Mouse (Mus musculus) heart, postnatal 0 days (tissue): ENCODE results near the gene Esrrg. TPM values are rescaled to one million over a fixed set of nuclear protein-coding genes. Genes with fewer than 3 reads are reported as not detected.

Experiments used
- ATAC-seq: fragments of 200-750 bp; cut with Nextera tagmentation; 2 replicates; pipeline ENCODE4 v1.8.0; 2017; ENCODE audit warnings: low read depth, moderate number of reproducible peaks, moderate library complexity; ENCODE audit not compliant: insufficient read depth
- DNase-seq: peaks from one replicate; pipeline ENCODE4 v3.0.0-alpha.2; 2016; ENCODE audit warnings: low spot score
- H3K27ac ChIP-seq: fragments of 300-500 bp; sonication (generic); 2 replicates; pipeline ENCODE4 v1.5.1; 2014; ENCODE audit warnings: low read depth, mild to moderate bottlenecking
- H3K27me3 ChIP-seq: fragments of 300-500 bp; sonication (generic); 2 replicates; pipeline ENCODE4 v1.6.1; 2014; ENCODE audit warnings: low read length, mixed read lengths; ENCODE audit not compliant: control insufficient read depth, insufficient read depth
- H3K36me3 ChIP-seq: fragments of 300-500 bp; sonication (generic); replicated peaks from 2 replicates; pipeline ENCODE4 v1.6.1; 2014; ENCODE audit warnings: low read length, mixed read lengths; ENCODE audit not compliant: control insufficient read depth, insufficient read depth
- H3K4me1 ChIP-seq: fragments of 300-500 bp; sonication (generic); 2 replicates; pipeline ENCODE4 v1.6.1; 2014; ENCODE audit warnings: antibody characterized with exemption; ENCODE audit not compliant: control insufficient read depth, insufficient read depth
- H3K4me2 ChIP-seq: fragments of 300-500 bp; sonication (generic); 2 replicates; pipeline ENCODE4 v1.6.1; 2014; ENCODE audit warnings: low read depth, mild to moderate bottlenecking, low read length, moderate library complexity
- H3K4me3 ChIP-seq: fragments of 300-500 bp; sonication (generic); 2 replicates; pipeline ENCODE4 v1.5.1; 2014; ENCODE audit warnings: low read depth, low read length
- H3K9ac ChIP-seq: fragments of 300-500 bp; sonication (generic); replicated peaks from 2 replicates; pipeline ENCODE4 v1.6.1; 2014; ENCODE audit warnings: low read depth, low read length, mixed read lengths
- H3K9me3 ChIP-seq: fragments of 300-500 bp; sonication (generic); replicated peaks from 2 replicates; pipeline ENCODE4 v1.6.1; 2016; ENCODE audit warnings: low read length; ENCODE audit not compliant: control insufficient read depth
- CTCF ChIP-seq: IDR thresholded peaks from 2 replicates; pipeline ENCODE4 v1.5.1; 2016; ENCODE audit warnings: antibody characterized with exemption, control low read depth, low read depth
- EP300 ChIP-seq: IDR thresholded peaks from 2 replicates; pipeline ENCODE4 v1.6.1; 2016; ENCODE audit warnings: antibody characterized with exemption, low read depth
- WGBS: fragments of 180-500 bp; shearing (Covaris S2); extraction: QIAGEN DNeasy Blood & Tissue Kit; methylation state at CpG from one replicate; pipeline ENCODE4 v1.1.7; 2014; 5-methylcytosine and 5-hydroxymethylcytosine counted together
- polyA plus RNA-seq: library from polyadenylated mRNA; unstranded; fragments of >200 nt; fragmentation: Nextera tagmentation; extraction: Ambion mirVana; gene quantifications from 2 replicates; pipeline ENCODE4 v1.2.1, GENCODE M21; 2015
- total RNA-seq: library from RNA; depleted of rRNA; stranded (reverse); fragments of >200 nt; gene quantifications from 2 replicates; pipeline ENCODE4 v1.2.3, GENCODE M21; 2014; ENCODE audit warnings: low replicate concordance

The Esrrg gene
- total and polyA plus RNA-seq, 2 experiments from 2014 or later: 11.5 to 16.8 TPM

GRCm38 (mm10) chr1:187609021-187609852 lies 646 bp downstream of the Esrrg start:
- WGBS: under 1% methylated on average over 72 of the region's 72 CpGs
- Histone ChIP-seq H3K27ac (peak overlapping the region; percentile 72), H3K4me1 (peaks cover 23% of the 10 kb centered on the region; the same call in 1 of the 2 replicates), H3K4me2 (peak overlapping the region; percentile 75), H3K9ac (peak overlapping the region; percentile 66), H3K9me3 (no peaks in the 10 kb centered on the region), H3K4me3 (peak overlapping the region; percentile 61), H3K36me3 (no peaks in the 10 kb centered on the region), H3K27me3 (peaks cover 58% of the 10 kb centered on the region)
- DNase-seq: peak; percentile 57
- ATAC-seq: peak; percentile 65
- TF ChIP-seq EP300 (no peak), CTCF (peak; percentile 18; the same call in 1 of the 2 replicates)

- Histone ChIP-seq H3K4me2 (peak overlapping the region; percentile 75), H3K27me3 (peaks cover 52% of the 10 kb centered on the region), H3K4me3 (peak overlapping the region; percentile 61), H3K9me3 (no peaks in the 10 kb centered on the region), H3K9ac (peak overlapping the region; percentile 66), H3K36me3 (no peaks in the 10 kb centered on the region), H3K27ac (peak overlapping the region; percentile 72), H3K4me1 (peaks cover 23% of the 10 kb centered on the region; the same call in 1 of the 2 replicates)
- WGBS: under 1% methylated on average over 16 of the region's 16 CpGs
- TF ChIP-seq EP300 (no peak), CTCF (no peak)
- peak; percentile 10; the same call in 1 of the 2 replicates for ATAC-seq
- DNase-seq: no peak
Measured at GRCm38 (mm10) chr1:187609853-187610230, 1.3 kb downstream of the Esrrg start.

GRCm38 (mm10) chr1:187610336-187610948 lies 1.9 kb downstream of the Esrrg start:
- TF ChIP-seq EP300 (no peak), CTCF (no peak)
- H3K9me3 ChIP-seq: no peaks in the 10 kb centered on the region
- 0 out of 2 replicates have a peak overlapping the region, but pooled peaks have one; percentile 72 for H3K27ac ChIP-seq
- DNase-seq (no peak), ATAC-seq (no peak)
- no peaks in the 10 kb centered on the region for H3K36me3 ChIP-seq
- H3K4me1 ChIP-seq: peaks cover 19% of the 10 kb centered on the region; the same call in 1 of the 2 replicates
- H3K27me3 ChIP-seq: peaks cover 46% of the 10 kb centered on the region
- H3K4me3 ChIP-seq: peak overlapping the region; percentile 61
- peak overlapping the region; percentile 75 for H3K4me2 ChIP-seq
- peak overlapping the region; percentile 66 for H3K9ac ChIP-seq
- 38% methylated on average over 9 of the region's 9 CpGs for WGBS

- Histone ChIP-seq H3K27me3 (peaks cover 32% of the 10 kb centered on the region), H3K4me3 (no peak overlapping the region), H3K9ac (no peak overlapping the region), H3K27ac (no peak overlapping the region), H3K4me1 (peaks cover 17% of the 10 kb centered on the region; the same call in 1 of the 2 replicates), H3K36me3 (no peaks in the 10 kb centered on the region), H3K4me2 (no peak overlapping the region), H3K9me3 (no peaks in the 10 kb centered on the region)
- TF ChIP-seq CTCF: no peak
- TF ChIP-seq EP300: no peak
- DNase-seq (no peak), ATAC-seq (no peak)
- WGBS: 46% methylated on average over 5 of the region's 5 CpGs
Measured at GRCm38 (mm10) chr1:187611925-187612324, 3.3 kb downstream of the Esrrg start.

GRCm38 (mm10) chr1:187613277-187613676 lies 4.7 kb downstream of the Esrrg start:
- WGBS: 77% methylated on average over 3 of the region's 3 CpGs
- H3K4me3 ChIP-seq: no peak overlapping the region
- ATAC-seq: no peak

More at GRCm38 (mm10) chr1:187613277-187613676, 4.7 kb downstream of the Esrrg start:
- H3K4me2 ChIP-seq: no peak overlapping the region
- no peak for DNase-seq
- H3K27ac ChIP-seq: no peak overlapping the region
- peaks cover 19% of the 10 kb centered on the region; the same call in 1 of the 2 replicates for H3K27me3 ChIP-seq
- peaks cover 13% of the 10 kb centered on the region; the same call in 1 of the 2 replicates for H3K4me1 ChIP-seq
- TF ChIP-seq EP300 (no peak), CTCF (no peak)
- no peak overlapping the region for H3K9ac ChIP-seq
- H3K36me3 ChIP-seq: no peaks in the 10 kb centered on the region
- no peaks in the 10 kb centered on the region for H3K9me3 ChIP-seq
